Mouse (Mus musculus) c-Kit-negative CD71-positive TER-119-positive erythroid progenitor cells, embryonic 14.5 days (primary cell): ENCODE data around the gene Cbx3.
A peak's percentile ranks its signal among the peaks of the same experiment; 100 is the strongest.
"Not testable (repeated sequence)": the region's sequence is repeated elsewhere in the genome, so short reads cannot be mapped to it uniquely, and the experiment has no call there.

Experiments
- DNase-seq: peaks from one replicate; pipeline ENCODE4 v3.0.0-alpha.2; 2013; ENCODE audit warnings: low read depth, low spot score

Cbx3 gene

DNA sequence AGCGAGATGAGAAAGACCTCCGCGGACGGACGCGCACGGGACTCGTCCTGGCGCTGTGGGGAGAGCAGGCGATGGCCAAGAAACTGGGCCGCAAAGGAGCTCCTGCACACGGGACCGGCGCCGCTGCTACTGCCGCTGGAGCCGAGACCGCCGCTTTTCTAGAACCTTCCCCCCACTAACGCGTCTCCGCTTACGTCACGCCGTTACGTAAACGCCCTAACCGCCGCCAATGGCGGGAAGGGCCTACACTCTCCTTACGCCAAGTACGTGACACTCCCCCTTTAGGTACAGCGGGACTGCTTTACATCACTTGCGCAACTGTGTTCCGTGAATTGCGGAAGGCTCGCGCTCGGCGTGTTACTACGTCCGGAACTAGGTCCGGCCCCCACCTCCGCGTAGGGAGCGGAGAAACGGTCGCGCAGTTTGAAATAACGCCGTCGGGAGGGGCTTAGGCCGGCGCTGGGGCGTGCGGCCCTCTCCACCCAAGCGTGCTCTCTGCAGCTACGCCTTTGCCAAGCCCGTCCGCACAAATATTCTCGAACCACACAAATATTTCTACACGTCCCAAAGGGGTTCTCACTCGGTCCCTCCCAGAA, 347 bp upstream of the Cbx3 start, which contains the start of gene Hnrnpa2b1:
Gene Hnrnpa2b1 (minus strand): TSS at position 180 of the 596 bp plus-strand sequence.
- DNase-seq = peak; percentile 99

DNA sequence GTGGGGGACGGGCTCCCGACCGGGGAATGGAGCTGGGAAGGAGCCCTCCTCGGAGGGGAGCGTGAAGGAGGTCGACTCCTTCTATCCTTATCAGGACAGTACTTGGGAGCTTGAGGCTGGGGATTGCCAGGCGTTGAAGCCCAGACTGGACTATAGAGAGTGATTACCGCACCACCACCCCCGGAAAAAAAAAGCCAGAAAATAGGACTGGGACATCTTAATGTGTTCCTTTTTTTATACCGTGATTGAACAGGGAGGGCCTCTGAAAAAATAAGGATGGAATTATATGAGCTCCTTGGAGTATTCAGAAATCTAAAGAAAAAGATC, 982 bp downstream of the Cbx3 start:
- no peak for DNase-seq

DNA sequence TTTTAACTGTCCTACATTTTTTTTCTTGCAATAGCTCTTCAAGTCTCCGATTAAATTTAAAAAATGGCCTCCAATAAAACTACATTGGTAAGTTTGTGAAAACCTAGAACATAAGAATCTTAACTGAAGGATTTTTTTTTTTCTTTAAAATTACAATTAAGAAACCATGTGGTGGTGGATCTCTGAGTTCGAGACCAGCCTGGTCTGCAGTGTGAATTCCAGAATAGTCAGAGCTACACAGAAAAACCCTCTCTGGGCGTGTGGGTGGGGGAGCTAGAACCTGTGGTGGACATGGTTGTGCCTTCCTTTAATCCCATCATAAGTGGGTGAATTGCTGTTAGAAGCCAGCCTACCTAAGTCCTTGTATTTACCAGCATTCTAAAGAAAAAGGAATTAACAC, 1.6 kb downstream of the Cbx3 start:
- DNase-seq = no peak

GRCm38 (mm10) chr6:51472213-51472612, 2.1 kb downstream of the Cbx3 start:
- no peak for DNase-seq

DNA sequence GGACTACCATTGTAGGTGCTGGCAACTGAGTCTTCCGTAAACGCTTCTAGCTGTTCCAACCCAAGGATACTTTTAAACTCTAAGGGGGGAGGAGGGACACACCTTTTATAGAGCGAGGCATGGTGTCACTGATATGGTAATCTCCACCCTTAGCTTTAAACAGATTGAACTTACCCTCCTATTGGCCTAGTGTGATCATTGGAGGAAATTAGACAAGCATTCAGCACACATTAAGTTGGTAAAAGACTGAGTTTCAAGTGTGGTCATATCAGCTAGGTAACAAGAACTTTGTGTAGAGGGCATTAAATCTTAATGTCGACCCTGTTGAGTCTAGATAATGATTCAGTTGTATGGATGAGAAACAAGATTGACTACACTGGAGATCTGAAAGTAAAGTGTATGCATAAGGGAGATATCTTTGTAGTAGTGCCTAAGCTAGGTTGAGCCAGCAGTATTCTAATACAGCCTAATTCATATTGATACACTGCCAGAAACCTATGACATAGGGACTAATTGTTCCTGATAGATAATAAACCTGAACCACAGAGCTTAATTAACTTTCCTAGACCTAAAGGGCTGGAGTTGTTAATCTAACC, 9.1 kb downstream of the Cbx3 start:
- no peak for DNase-seq

DNA sequence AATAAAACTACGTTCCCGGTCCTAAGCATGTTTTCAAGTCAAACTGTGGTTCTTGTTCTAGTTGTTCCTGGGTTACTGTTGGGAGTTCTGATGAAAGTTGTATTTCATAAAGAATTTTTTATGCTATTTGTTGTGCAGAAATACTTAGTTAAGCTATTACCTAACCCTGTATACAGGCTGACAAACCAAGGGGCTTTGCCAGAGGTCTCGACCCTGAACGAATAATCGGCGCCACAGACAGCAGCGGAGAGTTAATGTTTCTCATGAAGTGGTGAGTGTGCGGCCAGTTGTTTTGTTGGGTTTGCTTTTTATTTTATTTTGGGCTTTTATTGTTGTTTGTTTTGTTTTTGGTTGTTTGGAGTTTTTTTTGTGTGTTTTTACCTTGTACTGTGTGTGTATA, 11.4 kb downstream of the Cbx3 start:
- no peak for DNase-seq

DNA sequence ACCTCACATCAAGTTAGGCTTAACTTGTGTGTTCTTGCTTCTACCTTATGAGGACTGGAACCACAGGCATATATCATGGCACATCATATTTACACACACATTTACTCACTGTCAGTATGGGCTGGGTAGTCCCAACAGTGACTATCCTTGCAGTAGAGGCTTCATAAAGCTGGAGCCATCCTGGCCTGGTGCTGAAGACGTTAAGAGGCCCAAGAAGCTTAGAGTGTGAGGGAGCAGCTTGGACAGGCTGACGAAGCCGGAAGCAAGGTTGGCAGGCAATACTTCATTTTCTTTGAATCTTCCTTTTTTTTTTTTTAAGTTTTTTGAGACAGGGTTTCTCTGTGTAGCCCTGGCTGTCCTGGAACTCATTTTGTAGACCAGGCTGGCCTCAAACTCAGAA, 13.7 kb downstream of the Cbx3 start:
- DNase-seq = no peak

GRCm38 (mm10) chr6:51484556-51484955, 14.4 kb downstream of the Cbx3 start:
- DNase-seq = not testable (repeated sequence)

DNA sequence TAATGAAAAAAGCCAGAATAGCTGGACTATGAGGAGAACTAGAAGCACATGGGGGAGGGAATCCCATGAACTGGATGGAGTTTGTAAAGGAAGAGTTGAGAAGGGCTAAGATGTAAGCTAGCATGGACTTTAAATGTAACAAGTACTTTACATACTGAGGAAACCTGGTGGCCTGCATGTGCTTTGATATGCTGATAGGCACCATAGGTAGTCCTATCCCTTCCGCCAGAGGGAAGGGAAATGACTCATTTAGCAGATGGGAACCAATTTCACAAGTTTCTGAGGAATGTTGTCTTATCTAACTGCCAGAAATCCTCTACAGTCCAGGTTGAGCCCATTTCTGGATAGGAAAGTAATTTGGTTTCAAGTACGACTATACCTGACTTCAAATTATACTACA, 15.5 kb downstream of the Cbx3 start:
- DNase-seq = no peak

GRCm38 (mm10) chr6:51486076-51486710, 16.0 kb downstream of the Cbx3 start:
- DNase-seq = no peak

DNA sequence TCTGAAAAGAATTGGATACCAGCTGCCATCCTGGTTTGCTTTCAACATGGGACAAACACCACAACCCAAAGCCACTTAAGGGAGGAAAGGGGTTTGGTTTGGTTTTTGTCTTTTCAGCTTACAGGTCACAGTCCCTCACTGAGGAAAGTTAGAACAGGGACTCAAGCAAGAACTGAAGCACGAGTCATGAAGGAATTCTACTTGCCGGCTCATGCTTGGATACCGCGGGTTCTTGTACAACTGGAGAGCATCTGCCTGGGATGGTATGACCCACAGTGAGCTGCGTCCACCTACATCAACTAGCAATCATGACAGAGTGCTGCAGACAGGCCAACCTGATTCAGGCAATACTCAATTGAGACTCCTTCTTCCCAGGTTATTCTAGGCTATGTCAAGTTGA, 16.6 kb downstream of the Cbx3 start:
- no peak for DNase-seq

DNA sequence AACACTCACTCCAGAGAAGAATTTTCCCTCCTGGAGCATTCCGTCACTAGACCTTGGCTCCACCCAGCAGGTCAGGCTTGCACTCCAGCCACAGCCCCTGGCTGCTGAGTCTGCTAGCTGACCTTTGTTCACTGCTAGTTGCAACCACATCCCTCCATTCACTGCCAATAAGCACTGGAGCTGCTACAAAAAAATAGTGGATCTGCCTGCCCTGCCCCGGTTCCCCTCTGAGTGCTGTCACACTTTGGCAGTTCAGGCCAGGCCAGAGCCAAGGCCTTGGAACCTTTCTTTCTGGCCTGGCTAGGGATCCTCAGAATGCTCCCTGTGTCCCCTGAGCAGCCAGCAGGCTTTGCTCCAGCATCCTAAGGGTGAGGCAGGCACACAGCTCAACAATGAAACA, 19.6 kb downstream of the Cbx3 start:
- no peak for DNase-seq

DNA sequence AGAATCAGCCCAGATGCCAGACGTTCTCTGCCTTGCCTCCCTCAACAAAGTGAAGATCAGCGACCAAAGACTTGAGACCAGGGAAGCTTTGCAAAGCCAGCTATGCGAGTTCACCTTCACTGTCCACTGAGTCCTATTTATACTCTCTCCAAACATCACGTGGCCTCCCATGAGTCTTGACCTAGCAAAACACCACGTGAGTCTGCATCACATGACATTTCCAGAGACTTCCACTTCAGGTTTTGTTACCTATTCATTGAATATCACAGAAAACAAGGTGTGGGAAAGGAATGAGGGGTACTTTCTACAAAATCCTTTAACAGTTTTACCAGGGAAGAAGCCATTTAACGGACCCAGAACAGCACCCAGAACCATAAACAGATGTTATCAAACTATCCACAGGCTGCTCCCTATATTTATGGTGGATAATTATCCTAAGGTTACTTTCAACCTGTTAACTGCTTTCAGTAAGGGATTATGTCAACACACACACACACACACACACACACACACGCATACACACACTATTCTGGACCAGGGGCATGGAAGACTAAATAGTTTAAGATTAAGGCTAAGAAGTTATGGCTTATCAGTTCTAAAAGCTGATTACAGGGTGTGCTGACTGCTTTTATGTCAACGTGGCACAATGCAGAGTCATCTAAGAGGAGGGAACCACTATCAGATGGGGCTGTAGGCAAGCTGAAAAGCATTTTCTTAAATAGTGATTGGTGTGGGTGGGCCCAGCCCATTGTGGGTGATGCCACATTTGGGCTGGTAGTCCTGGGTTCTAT, 27.4 kb downstream of the Cbx3 start:
- no peak for DNase-seq

- DNase-seq = no peak
Measured at GRCm38 (mm10) chr6:51505671-51506070, 35.5 kb downstream of the Cbx3 start.

GRCm38 (mm10) chr6:51507556-51507955, 37.4 kb downstream of the Cbx3 start:
- no peak for DNase-seq

- peak; percentile 11 for DNase-seq
Measured at GRCm38 (mm10) chr6:51508750-51509648, 38.8 kb downstream of the Cbx3 start.

DNA sequence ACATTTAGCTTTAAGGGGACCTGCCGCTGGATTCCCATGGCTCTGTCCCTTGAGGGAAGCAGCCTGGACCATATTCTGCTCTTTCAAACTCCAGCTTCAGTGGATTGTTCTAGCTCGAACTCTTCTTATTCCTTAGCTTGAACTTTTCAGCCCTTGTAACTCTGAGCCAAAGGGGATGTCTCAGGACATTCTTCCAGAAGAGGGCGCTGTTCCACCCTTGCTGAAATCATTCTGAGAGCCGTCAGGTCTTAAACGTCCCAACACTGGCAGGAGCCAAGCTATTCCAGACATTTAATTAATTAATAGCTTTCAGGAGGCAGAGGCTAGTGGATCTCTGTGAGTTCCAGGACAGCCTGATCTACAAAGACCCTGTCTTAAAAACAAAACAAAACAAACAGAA, 39.9 kb downstream of the Cbx3 start:
- DNase-seq = peak; percentile 20

DNA sequence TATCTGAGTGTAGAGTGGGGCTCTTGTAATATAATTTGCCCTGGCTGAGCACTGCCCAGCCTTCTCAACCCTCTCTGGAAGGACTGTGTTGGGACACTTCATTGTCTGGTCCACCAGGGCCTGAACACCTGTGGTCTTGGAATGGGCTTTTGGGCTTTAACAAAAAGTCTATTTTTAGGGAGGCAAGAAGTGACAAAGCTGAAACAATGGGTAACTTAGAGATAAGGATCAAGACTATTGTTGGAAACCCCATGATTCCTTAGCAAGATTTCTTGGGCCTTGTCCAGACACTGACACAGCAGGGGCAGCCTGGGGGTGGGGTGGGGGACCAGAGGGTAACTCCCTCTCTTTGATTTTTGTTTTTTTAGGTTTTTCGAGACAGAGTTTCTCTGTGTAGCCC, 40.8 kb downstream of the Cbx3 start:
- no peak for DNase-seq

GRCm38 (mm10) chr6:51513745-51514144, 43.6 kb downstream of the Cbx3 start:
- DNase-seq = no peak

- no peak for DNase-seq
Measured at GRCm38 (mm10) chr6:51514860-51515259, 44.7 kb downstream of the Cbx3 start.

DNA sequence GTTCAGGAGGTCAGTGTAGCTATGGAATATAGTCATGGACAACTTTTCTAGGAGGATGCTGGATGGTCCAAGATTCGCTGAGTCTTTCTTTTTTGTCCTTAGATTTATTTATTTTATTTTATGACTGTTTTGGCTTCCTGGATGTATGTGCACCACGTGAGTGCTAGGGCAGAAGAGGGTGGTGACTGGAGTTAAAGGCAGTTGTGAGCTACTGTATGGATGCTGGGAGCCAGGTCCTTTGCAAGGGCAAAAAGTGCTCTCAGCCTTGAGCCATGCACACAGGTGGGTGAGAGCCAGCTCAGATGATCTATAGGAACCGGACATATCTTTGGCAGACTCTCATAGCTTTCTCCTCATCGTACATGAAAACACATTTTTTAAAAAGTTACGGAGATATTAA, 53.1 kb downstream of the Cbx3 start:
- no peak for DNase-seq
